Mouse (Mus musculus): ENCODE data around the gene Iqce.

Gene Iqce

GRCm38 (mm10) chr5:140660398-140660797 lies 41.8 kb downstream of the Iqce start:
- no peak for DNase-seq

GRCm38 (mm10) chr5:140659607-140660272 lies 42.4 kb downstream of the Iqce start:
- DNase-seq, result no peak

- no peak for DNase-seq
Measured at GRCm38 (mm10) chr5:140654096-140654845, 47.9 kb downstream of the Iqce start.

GRCm38 (mm10) chr5:140652587-140652986 lies 49.6 kb downstream of the Iqce start:
- no peak for DNase-seq

GRCm38 (mm10) chr5:140651231-140651630 lies 50.9 kb downstream of the Iqce start:
- no peak for DNase-seq

- no peak for DNase-seq
Measured at GRCm38 (mm10) chr5:140649881-140650414, 52.2 kb downstream of the Iqce start.

- peak; percentile 98 for DNase-seq
Measured at GRCm38 (mm10) chr5:140649101-140649667, 53.0 kb downstream of the Iqce start.

GRCm38 (mm10) chr5:140648519-140649100 lies 53.6 kb downstream of the Iqce start, which contains the start of gene Ttyh3:
Gene Ttyh3, minus strand, starts transcription at chr5:140649031.
- no peak for DNase-seq

GRCm38 (mm10) chr5:140647821-140648518 lies 54.2 kb downstream of the Iqce start:
- peak; percentile 57 for DNase-seq

GRCm38 (mm10) chr5:140647031-140647760 lies 55.0 kb downstream of the Iqce start:
- no peak for DNase-seq

- no peak for DNase-seq
Measured at GRCm38 (mm10) chr5:140646171-140646570, 56.0 kb downstream of the Iqce start.

GRCm38 (mm10) chr5:140645454-140645853 lies 56.7 kb downstream of the Iqce start:
- no peak for DNase-seq

- no peak for DNase-seq
Measured at GRCm38 (mm10) chr5:140644702-140645201, 57.4 kb downstream of the Iqce start.

- no peak for DNase-seq
Measured at GRCm38 (mm10) chr5:140644263-140644662, 57.9 kb downstream of the Iqce start.

GRCm38 (mm10) chr5:140642076-140642475 lies 60.1 kb downstream of the Iqce start:
- no peak for DNase-seq

GRCm38 (mm10) chr5:140641254-140641928 lies 60.8 kb downstream of the Iqce start:
- no peak for DNase-seq

GRCm38 (mm10) chr5:140640812-140641211 lies 61.4 kb downstream of the Iqce start:
- DNase-seq, result no peak

GRCm38 (mm10) chr5:140639871-140640270 lies 62.3 kb downstream of the Iqce start:
- DNase-seq, result no peak

- no peak for DNase-seq
Measured at GRCm38 (mm10) chr5:140639312-140639711, 62.9 kb downstream of the Iqce start.

- DNase-seq, result no peak
Measured at GRCm38 (mm10) chr5:140638484-140638883, 63.7 kb downstream of the Iqce start.

- no peak for DNase-seq
Measured at GRCm38 (mm10) chr5:140637989-140638388, 64.2 kb downstream of the Iqce start.
